Mouse (Mus musculus) NIH3T3 (cell line): Measurements from ENCODE around the gene Epb41l1.
"Not testable (repeated sequence)": the region's sequence is repeated elsewhere in the genome, so short reads cannot be mapped to it uniquely, and the experiment has no call there.

Experiments used
- DNase-seq: peaks from one replicate; pipeline ENCODE4 v3.0.0-alpha.2; 2012; ENCODE audit warnings: low read depth

Epb41l1 gene

GRCm38 (mm10) chr2:156487589-156488160 lies 67.0 kb downstream of the Epb41l1 start:
- peak; percentile 72 for DNase-seq

DNA sequence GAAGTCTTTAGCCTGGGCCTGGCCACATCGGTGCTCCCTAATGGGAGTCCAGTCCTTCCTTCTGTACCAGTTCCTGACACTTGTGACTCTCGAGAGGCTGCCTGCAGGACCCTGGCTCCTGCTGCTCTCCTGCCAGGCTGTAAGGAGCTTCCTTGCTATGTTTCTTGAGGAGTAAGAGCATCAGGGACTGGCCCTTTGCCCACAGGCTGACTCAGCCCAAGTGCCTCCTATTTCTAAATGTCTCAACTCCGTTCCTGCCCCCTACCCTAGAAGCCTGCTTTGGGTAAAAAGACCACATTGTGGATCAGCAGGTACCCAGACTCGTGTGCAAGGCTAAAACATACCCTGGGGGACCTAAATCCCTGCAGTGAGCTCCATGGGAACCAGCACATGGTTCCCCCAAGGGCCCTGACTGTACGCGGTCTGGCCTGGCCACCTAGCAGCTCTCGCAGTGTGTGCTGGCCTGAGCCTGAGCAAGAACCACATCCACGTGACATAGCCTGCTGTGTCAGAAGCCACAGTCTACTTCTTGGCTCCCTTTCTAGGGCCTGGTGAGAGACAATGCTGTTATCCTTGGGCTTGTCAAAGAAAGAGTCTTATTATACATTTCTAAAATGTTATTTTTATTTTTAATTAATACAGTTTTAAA lies 67.6 kb downstream of the Epb41l1 start:
- peak; percentile 94 for DNase-seq

GRCm38 (mm10) chr2:156490176-156490575 lies 69.5 kb downstream of the Epb41l1 start:
- no peak for DNase-seq

DNA sequence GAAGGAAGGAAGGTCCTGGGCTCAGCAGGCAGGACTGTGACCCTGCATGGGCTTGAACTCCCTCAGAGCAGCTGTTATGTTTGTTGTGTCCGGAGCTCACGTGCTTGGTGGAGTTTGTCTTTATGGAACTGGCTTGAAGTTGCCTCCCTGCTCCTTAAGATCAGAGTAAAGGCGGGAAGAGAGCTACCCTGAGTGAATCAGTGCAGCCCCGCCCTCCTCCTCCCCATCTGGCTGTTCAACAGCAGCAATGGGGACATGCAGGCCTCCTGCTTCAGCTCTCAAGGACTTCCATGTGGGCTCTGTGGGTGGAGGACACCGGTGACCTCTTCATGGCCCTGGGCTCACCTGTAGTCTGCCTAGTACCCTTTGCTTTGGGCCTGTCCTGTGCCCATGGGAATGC lies 71.1 kb downstream of the Epb41l1 start:
- DNase-seq, result peak; percentile 41

DNA sequence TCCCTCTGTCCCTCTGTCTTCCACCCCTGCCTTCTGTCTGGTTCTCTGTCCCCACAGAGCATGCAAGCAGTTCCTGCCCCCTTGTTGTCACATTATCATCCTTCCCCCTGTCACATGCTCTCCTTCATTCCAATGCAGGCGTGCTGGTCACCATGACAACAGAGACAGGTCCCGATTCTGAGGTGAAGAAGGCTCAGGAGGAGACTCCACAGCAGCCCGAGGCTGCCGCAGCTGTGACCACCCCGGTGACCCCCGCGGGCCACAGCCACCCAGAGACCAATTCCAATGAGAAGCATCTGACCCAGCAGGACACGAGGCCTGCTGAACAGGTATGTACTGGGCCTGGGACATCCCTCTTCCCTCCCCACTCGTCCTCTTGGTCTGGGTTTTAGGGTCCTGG lies 73.1 kb downstream of the Epb41l1 start:
- DNase-seq, result no peak

- no peak for DNase-seq
Measured at GRCm38 (mm10) chr2:156494465-156494864, 73.8 kb downstream of the Epb41l1 start.

DNA sequence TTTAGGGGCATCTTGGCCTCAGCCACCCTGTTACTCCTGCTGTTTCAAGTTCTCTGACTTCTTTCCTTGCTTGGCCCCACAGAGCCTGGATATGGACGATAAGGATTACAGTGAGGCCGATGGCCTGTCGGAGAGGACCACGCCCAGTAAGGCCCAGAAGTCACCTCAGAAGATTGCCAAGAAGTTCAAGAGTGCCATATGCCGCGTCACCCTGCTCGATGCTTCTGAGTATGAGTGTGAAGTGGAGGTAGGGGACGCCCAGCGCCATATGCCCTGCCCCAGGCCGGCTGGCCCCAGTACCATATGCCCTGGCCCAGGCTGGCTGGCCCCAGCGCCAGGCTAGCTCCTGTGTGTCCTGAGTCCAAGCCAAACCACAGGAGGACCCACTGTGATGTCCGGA lies 74.2 kb downstream of the Epb41l1 start:
- DNase-seq, result no peak

DNA sequence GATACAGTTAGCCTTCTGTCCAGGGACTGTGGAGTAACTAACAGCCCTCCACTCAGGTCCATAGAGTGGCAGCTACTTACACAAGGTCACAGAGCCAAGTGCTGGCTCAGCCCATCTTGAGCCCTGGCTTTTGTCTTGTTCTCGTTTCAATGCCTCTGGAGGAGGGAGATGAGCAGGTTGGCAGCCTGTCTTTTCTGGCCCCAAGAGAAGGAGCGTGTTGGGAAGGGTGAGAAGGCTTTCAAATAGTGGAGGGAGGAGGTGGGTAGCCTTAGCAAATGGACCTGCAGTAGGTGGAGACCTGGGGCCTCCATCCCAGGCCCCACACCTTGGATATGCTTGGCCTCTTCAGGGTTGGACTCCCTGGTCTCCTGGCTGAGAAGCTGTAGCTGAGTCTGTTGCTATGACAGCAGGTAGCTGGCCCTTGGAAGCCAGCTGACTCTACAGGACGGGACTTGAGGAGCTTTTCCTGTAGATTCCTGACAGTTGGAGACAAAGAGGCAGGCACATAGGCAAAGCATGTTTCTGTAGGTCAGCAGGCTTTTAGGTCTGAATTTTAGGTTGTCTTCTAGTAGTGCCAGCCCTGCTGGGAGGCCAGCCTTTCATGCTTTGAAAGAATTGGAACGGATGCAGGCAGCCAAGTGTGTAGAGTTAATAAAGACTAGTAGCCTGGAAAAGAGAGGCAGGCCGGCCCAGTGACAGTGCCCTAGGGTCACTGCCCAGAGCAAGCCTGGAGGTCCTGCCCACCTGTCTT lies 76.3 kb downstream of the Epb41l1 start:
- no peak for DNase-seq

- peak; percentile 92 for DNase-seq
Measured at GRCm38 (mm10) chr2:156497915-156498314, 77.2 kb downstream of the Epb41l1 start.

DNA sequence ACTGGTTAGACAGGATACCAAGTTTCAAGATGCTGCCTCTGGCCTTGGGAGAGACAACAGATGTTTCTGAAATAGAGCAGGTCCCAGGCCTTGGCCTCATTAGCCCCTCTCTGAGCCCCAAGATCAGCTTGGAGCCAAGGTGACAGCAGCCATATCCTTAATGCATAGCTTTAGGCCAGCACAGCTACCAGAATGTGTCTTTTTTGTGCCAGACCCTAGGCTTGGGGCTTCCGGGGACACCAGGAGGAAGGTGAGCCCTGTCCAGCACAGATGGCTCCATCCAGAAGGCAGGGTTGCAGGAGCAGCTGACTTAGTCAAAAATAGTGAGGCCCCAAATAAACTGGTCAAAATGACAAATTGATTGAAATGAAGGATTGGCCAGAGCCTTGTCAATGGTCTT lies 80.3 kb downstream of the Epb41l1 start:
- no peak for DNase-seq

GRCm38 (mm10) chr2:156505533-156505932 lies 84.8 kb downstream of the Epb41l1 start:
- no peak for DNase-seq

DNA sequence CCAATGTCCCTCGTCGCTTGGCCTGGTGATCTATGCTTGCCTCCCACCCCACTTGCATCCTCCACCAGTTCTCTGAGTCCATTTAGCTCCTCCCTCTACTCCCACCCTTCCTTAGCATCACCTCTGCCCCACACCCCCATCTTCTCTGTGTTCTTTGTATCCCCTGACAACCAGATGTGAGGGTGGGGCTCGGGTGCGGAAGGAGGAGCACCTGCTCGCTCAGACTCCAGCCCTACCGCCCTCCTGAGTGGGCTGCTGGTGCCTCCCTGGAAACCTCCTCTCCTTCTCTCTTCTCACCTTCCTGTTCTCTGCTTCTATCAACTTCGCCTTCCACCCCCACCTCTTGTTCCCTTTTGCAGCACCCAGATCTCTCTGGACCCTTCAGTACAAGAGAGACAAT lies 91.3 kb downstream of the Epb41l1 start:
- no peak for DNase-seq

DNA sequence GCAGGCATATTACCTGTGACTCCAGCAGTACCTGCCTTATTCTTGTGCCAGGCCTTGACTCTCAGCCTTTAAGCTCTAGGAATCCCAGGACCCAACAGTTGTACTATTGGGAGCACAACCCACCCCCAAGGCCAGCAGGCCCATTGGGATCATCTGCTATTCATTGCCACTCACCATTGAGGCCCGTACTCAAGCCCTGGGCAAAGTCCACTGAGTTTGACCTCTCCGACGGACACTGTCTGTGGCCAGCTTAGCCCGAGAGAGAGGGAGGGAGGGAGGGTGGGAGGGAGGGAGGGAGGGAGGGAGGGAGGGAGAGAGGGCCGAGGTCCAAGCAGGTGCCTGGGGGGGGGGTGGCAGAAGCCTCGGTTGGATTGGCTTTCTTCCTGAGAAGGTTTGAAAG lies 91.9 kb downstream of the Epb41l1 start:
- DNase-seq, result no peak

DNA sequence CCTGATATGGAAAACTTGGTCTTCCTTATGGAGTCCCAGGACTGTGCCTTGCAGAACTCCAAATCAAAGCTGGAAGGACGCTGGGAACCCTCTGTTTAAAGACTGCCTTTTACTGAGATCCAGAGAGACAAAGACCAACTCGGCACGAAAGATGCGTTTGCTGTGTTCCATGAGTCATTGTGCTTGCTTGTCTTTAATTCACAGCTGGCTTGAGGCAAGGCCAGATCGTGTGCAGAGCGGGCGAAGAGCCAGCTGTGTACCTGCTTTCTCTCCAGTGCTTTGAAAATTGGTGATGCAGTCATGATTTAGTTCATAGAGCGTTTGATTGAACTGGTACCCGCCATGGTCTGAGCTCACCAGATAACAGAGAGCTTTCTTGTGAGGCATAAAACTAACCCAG lies 94.4 kb downstream of the Epb41l1 start:
- DNase-seq, result peak; percentile 16

DNA sequence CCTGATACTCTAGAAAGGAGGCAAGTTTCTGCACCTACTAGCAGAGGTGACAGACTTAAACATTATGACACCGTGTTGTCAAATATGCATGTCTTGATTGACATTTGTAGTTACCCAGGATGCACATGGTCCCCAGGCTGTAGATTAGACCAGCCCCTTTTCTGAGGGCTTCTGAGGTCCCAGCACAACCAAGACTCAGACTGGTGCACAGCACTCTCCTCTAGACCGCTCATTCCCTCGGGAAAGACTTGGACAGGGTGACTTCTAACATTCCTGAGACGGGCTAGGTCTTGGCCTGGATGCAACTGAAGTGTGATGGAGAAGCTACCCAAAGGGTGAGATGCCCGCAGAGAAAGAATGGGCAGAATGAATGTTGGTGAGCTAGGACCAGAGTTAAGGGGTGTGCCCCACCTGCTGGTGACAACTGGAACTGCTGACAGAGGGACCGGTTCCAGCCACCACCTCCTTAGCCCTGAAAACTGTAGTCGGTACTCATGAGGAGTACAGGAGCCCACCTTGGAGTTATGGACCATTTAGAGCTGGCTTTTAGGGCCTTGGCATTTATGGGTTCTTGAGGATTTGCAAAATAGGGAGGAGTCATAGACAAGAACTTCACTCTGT lies 95.0 kb downstream of the Epb41l1 start:
- DNase-seq, result peak; percentile 81

- DNase-seq, result not testable (repeated sequence)
Measured at GRCm38 (mm10) chr2:156516678-156517077, 96.0 kb downstream of the Epb41l1 start.

- DNase-seq, result no peak
Measured at GRCm38 (mm10) chr2:156518306-156518705, 97.6 kb downstream of the Epb41l1 start.

DNA sequence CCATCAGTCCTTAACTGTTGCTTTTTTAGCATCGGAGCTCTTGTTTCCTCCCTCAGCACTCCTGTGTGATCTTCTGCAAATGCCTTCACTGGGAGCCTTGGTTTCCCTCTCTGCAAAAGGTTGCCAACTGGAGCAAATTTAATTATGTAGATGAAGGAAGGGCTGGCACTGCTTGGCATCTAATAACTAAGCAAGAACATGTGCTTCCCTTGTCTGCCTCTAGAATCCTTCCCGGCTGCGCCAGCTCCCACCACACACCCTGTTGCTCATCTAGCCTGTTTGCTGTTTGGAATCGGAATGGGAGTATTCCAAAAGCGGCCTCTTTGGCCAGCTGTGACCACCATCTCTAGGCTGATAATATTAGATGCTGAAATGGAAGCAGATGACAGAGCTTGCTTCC lies 98.9 kb downstream of the Epb41l1 start:
- DNase-seq, result no peak

DNA sequence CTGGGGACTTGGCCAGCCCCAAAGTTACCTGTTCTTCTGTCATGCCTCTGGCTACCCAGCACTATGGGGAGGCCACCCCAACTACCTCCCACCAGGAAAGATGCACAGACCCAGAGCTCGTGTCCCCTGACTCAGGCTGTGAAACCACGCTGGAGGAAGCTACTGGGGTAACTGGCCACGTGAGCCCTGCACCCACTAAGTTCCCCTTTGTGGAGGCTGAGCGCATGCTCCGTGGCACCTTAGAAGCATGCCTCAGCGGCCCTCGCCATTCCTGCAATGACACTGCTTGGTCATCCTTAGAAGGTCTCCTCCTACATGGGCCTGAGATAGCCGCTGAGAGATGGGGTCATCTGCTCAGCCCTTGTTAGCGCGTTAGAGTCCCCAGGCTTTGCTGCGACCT lies 102.3 kb downstream of the Epb41l1 start:
- DNase-seq, result no peak

DNA sequence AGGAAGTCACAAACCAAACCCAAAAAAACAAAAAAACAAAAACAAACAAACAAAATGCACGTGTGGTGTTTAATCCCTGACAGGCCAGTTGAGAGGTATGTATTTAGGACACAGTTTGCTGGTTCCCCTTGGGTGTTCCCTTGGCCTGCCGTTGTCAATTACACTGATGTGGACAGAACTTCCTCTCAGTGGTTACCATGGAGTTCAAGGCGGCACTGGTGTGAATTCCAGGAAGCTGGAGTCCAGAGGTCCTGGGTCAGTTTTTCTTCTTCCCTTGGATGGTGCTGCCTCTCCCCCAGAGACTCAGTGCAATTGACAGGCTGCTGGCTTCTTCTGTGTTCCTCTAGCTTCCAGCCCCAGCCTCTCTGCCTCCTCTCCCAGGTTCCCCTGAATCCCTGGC lies 103.4 kb downstream of the Epb41l1 start:
- no peak for DNase-seq

GRCm38 (mm10) chr2:156529726-156530125 lies 109.0 kb downstream of the Epb41l1 start:
- peak; percentile 74 for DNase-seq

DNA sequence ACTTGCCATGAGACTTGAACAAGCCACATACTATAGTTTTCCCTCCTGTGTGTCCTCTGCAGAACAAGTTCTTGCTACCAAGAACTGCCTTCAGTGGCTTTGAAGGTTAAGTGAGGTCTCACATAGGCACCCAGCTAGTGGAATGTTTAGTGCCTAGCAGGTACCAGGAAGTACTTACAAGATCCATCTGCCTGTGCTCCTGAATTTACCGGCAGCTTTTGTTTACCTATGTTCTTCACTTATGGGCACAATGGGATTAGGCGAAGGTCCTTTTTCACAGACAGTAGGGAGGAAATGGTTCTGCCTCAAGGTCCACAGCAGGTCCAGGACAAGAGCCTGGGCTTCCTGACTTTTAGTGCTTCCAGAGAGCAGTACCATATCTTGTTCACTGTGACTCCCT lies 112.5 kb downstream of the Epb41l1 start:
- no peak for DNase-seq
